Mouse (Mus musculus) intestine, postnatal 0 days (tissue): Measurements from ENCODE around the gene Ppard. TPM values are rescaled to one million over a fixed set of nuclear protein-coding genes. Genes with fewer than 3 reads are reported as not detected.
"Not testable (repeated sequence)": the region's sequence is repeated elsewhere in the genome, so short reads cannot be mapped to it uniquely, and the experiment has no call there.

ENCODE experiments used
- ATAC-seq: fragments of 200-750 bp; cut with Nextera tagmentation; 2 replicates; pipeline ENCODE4 v1.8.0; 2017; ENCODE audit warnings: mild to moderate bottlenecking, moderate TSS enrichment, moderate library complexity
- H3K27ac ChIP-seq: fragments of 300-500 bp; sonication (generic); 2 replicates; pipeline ENCODE4 v1.5.1; 2014; ENCODE audit warnings: mild to moderate bottlenecking, low read depth, low read length, moderate library complexity
- H3K27me3 ChIP-seq: fragments of 300-500 bp; sonication (generic); replicated peaks from 2 replicates; pipeline ENCODE4 v1.6.1; 2014; ENCODE audit warnings: low read length, mixed read lengths; ENCODE audit not compliant: control insufficient read depth, insufficient read depth
- H3K36me3 ChIP-seq: fragments of 300-500 bp; sonication (generic); 2 replicates; pipeline ENCODE4 v1.6.1; 2014; ENCODE audit warnings: mild to moderate bottlenecking, moderate library complexity; ENCODE audit not compliant: control insufficient read depth, insufficient read depth
- H3K4me1 ChIP-seq: fragments of 300-500 bp; sonication (generic); replicated peaks from 2 replicates; pipeline ENCODE4 v1.6.1; 2014; ENCODE audit warnings: antibody characterized with exemption, low read length, mixed read lengths; ENCODE audit not compliant: control insufficient read depth, insufficient read depth
- H3K4me2 ChIP-seq: fragments of 300-500 bp; sonication (generic); replicated peaks from 2 replicates; pipeline ENCODE4 v1.6.1; 2014; ENCODE audit warnings: low read depth, mild to moderate bottlenecking, moderate library complexity
- H3K4me3 ChIP-seq: fragments of 300-500 bp; sonication (generic); 2 replicates; pipeline ENCODE4 v1.5.1; 2014; ENCODE audit warnings: low read depth, low read length
- H3K9ac ChIP-seq: fragments of 300-500 bp; sonication (generic); 2 replicates; pipeline ENCODE4 v1.6.1; 2014; ENCODE audit warnings: mild to moderate bottlenecking, low read depth, low read length
- H3K9me3 ChIP-seq: fragments of 300-500 bp; sonication (generic); 2 replicates; pipeline ENCODE4 v1.6.1; 2016; ENCODE audit warnings: mixed run types; ENCODE audit not compliant: control insufficient read depth
- CTCF ChIP-seq: sonication (generic); IDR thresholded peaks from 2 replicates; pipeline ENCODE4 v1.5.1; 2016; ENCODE audit warnings: low read depth, mild to moderate bottlenecking, control low read depth, antibody characterized with exemption, moderate library complexity
- WGBS: fragments of 180-500 bp; shearing (Covaris S2); extraction: QIAGEN DNeasy Blood & Tissue Kit; methylation state at CpG from one replicate; pipeline ENCODE4 v1.1.7; 2014; 5-methylcytosine and 5-hydroxymethylcytosine counted together
- polyA plus RNA-seq: library from polyadenylated mRNA; unstranded; fragments of >200 nt; fragmentation: Nextera tagmentation; extraction: Ambion mirVana; gene quantifications from 2 replicates; pipeline ENCODE4 v1.2.1, GENCODE M21; 2015

Ppard gene
- polyA plus RNA-seq, 1 experiment from 2014 or later, result 1.7 TPM

- not testable (repeated sequence) for H3K27ac ChIP-seq, H3K27me3 ChIP-seq, H3K4me3 ChIP-seq, H3K9me3 ChIP-seq, H3K4me1 ChIP-seq, H3K9ac ChIP-seq, H3K4me2 ChIP-seq, ATAC-seq
- WGBS, result 98% methylated on average over 7 of the region's 7 CpGs
- TF ChIP-seq CTCF, result peak; percentile 44
- peaks cover 30% of the 10 kb centered on the region for H3K36me3 ChIP-seq
Measured at GRCm38 (mm10) chr17:28324416-28324815, 91.9 kb downstream of the Ppard start.

- H3K4me3 ChIP-seq, result no peak overlapping the region
- 93% methylated on average over 8 of the region's 8 CpGs for WGBS
- no peak for TF ChIP-seq CTCF
- H3K27ac ChIP-seq, result no peak overlapping the region
- H3K9me3 ChIP-seq, result no peaks in the 10 kb centered on the region
- no peak overlapping the region for H3K9ac ChIP-seq
- H3K27me3 ChIP-seq, result no peaks in the 10 kb centered on the region
- peaks cover 24% of the 10 kb centered on the region for H3K36me3 ChIP-seq
- no peak overlapping the region for H3K4me2 ChIP-seq
- H3K4me1 ChIP-seq, result peaks cover 9% of the 10 kb centered on the region; the same call in 1 of the 2 replicates
- ATAC-seq, result no peak
Measured at GRCm38 (mm10) chr17:28325751-28326150, 93.3 kb downstream of the Ppard start.

- Histone ChIP-seq H3K36me3 (peaks cover 32% of the 10 kb centered on the region), H3K27me3 (no peaks in the 10 kb centered on the region), H3K9ac (no peak overlapping the region), H3K4me1 (peaks cover 9% of the 10 kb centered on the region; the same call in 1 of the 2 replicates), H3K4me2 (no peak overlapping the region), H3K4me3 (no peak overlapping the region), H3K27ac (no peak overlapping the region; the same call in 1 of the 2 replicates), H3K9me3 (no peaks in the 10 kb centered on the region)
- ATAC-seq, result no peak
- no peak for TF ChIP-seq CTCF
- WGBS, result 62% methylated on average over 3 of the region's 3 CpGs
Measured at GRCm38 (mm10) chr17:28326951-28327350, 94.5 kb downstream of the Ppard start.

- peak; percentile 48 for ATAC-seq
- Histone ChIP-seq H3K4me2 (peak overlapping the region; percentile 81), H3K9ac (peak overlapping the region; percentile 91), H3K4me3 (peak overlapping the region; percentile 58), H3K9me3 (no peaks in the 10 kb centered on the region), H3K4me1 (peaks cover 9% of the 10 kb centered on the region; the same call in 1 of the 2 replicates), H3K36me3 (peaks cover 35% of the 10 kb centered on the region), H3K27me3 (no peaks in the 10 kb centered on the region), H3K27ac (peak overlapping the region; percentile 97)
- TF ChIP-seq CTCF, result no peak
- WGBS, result 3% methylated on average over 22 of the region's 22 CpGs
Measured at GRCm38 (mm10) chr17:28327673-28328325, 95.3 kb downstream of the Ppard start.

- peak; percentile 96 for TF ChIP-seq CTCF
- Histone ChIP-seq H3K4me3 (peak within 1 kb of the TSS; percentile 58), H3K9me3 (no peaks in the 10 kb centered on the region), H3K4me2 (peak within 1 kb of the TSS; percentile 81), H3K9ac (peak within 1 kb of the TSS; percentile 91), H3K36me3 (peaks cover 42% of the 10 kb centered on the region), H3K27ac (peak within 1 kb of the TSS; percentile 97), H3K4me1 (peaks cover 15% of the 10 kb centered on the region), H3K27me3 (no peaks in the 10 kb centered on the region)
- peak; percentile 84 for ATAC-seq
- under 1% methylated on average over 66 of the region's 67 CpGs for WGBS
Measured at GRCm38 (mm10) chr17:28328366-28328928, 95.9 kb downstream of the Ppard start, which contains the start of gene Rpl10a. Gene Rpl10a, plus strand, starts transcription at chr17:28328471.

GRCm38 (mm10) chr17:28328946-28329345 is 96.4 kb downstream of the Ppard start:
- H3K9ac ChIP-seq, result peak overlapping the region; percentile 91
- no peaks in the 10 kb centered on the region for H3K27me3 ChIP-seq
- peak overlapping the region; percentile 58 for H3K4me3 ChIP-seq
- peak; percentile 29 for ATAC-seq
- H3K4me2 ChIP-seq, result peak overlapping the region; percentile 81
- H3K9me3 ChIP-seq, result no peaks in the 10 kb centered on the region
- WGBS, result under 1% methylated on average over 25 of the region's 25 CpGs
- H3K27ac ChIP-seq, result peak overlapping the region; percentile 97
- peaks cover 15% of the 10 kb centered on the region for H3K4me1 ChIP-seq
- H3K36me3 ChIP-seq, result peaks cover 41% of the 10 kb centered on the region
- no peak for TF ChIP-seq CTCF
